Mouse (Mus musculus): ENCODE measurements around the gene Wdr78. TPM values are rescaled to one million over a fixed set of nuclear protein-coding genes. Genes with fewer than 3 reads are reported as not detected.

Wdr78 gene
- polyA plus RNA-seq, 1 experiment from 2014 or later = 4.6 TPM

GRCm38 (mm10) chr4:102990595-102991340 lies 123.6 kb downstream of the Wdr78 start:
- Histone ChIP-seq H3K27ac (no peak overlapping the region), H3K4me1 (replicated peaks) (no peaks in the 10 kb centered on the region), H3K4me3 (no peak overlapping the region), H3K27me3 (ENCODE audit: insufficient read depth, poor library complexity, severe bottlenecking) (no peaks in the 10 kb centered on the region), H3K36me3 (no peaks in the 10 kb centered on the region), H3K9me3 (no peaks in the 10 kb centered on the region)
- no peak for DNase-seq (ENCODE audit: low spot score)
- WGBS = 88% methylated on average over 11 of the region's 11 CpGs

GRCm38 (mm10) chr4:102990016-102990415 lies 124.3 kb downstream of the Wdr78 start:
- no peaks in the 10 kb centered on the region for H3K9me3 ChIP-seq
- no peaks in the 10 kb centered on the region for H3K27me3 ChIP-seq (ENCODE audit: insufficient read depth, poor library complexity, severe bottlenecking)
- WGBS = 77% methylated on average over 4 of the region's 4 CpGs
- H3K36me3 ChIP-seq = no peaks in the 10 kb centered on the region
- no peak for DNase-seq (ENCODE audit: low spot score)
- no peak overlapping the region for H3K4me3 ChIP-seq
- no peak overlapping the region for H3K27ac ChIP-seq
- H3K4me1 ChIP-seq (replicated peaks) = no peaks in the 10 kb centered on the region

- Histone ChIP-seq H3K36me3 (no peaks in the 10 kb centered on the region), H3K9me3 (no peaks in the 10 kb centered on the region), H3K4me3 (no peak overlapping the region), H3K27me3 (ENCODE audit: insufficient read depth, poor library complexity, severe bottlenecking) (no peaks in the 10 kb centered on the region), H3K27ac (no peak overlapping the region), H3K4me1 (replicated peaks) (no peaks in the 10 kb centered on the region)
- DNase-seq (ENCODE audit: low spot score) = no peak
- 74% methylated on average over 5 of the region's 5 CpGs for WGBS
These were observed 125.0 kb downstream of the Wdr78 start for GRCm38 (mm10) chr4:102989391-102989790.

GRCm38 (mm10) chr4:102988526-102988925 lies 125.8 kb downstream of the Wdr78 start:
- no peak overlapping the region for H3K27ac ChIP-seq
- no peak for DNase-seq (ENCODE audit: low spot score)
- no peaks in the 10 kb centered on the region for H3K9me3 ChIP-seq
- WGBS = 72% methylated on average over 6 of the region's 6 CpGs
- H3K4me1 ChIP-seq (replicated peaks) = no peaks in the 10 kb centered on the region
- no peaks in the 10 kb centered on the region for H3K36me3 ChIP-seq
- no peaks in the 10 kb centered on the region for H3K27me3 ChIP-seq (ENCODE audit: insufficient read depth, poor library complexity, severe bottlenecking)
- no peak overlapping the region for H3K4me3 ChIP-seq

Other genes with a start within 250 kb of the Wdr78 start
- 0.55 and 3.2 TPM in 2 replicates for gene Tctex1d1, start 135.9 kb downstream of the Wdr78 start, polyA plus RNA-seq (2016; fragmentation: Nextera tagmentation; extraction: Ambion mirVana)
- not detected in 2 replicates for gene Insl5, start 87.7 kb downstream of the Wdr78 start, polyA plus RNA-seq (2016; fragmentation: Nextera tagmentation; extraction: Ambion mirVana)
- gene Mier1, start 165 bp downstream of the Wdr78 start, polyA plus RNA-seq (2016; fragmentation: Nextera tagmentation; extraction: Ambion mirVana) = 29.6 and 34.8 TPM in 2 replicates
- 8.0 and 10.2 TPM in 2 replicates for gene Slc35d1, start 100.6 kb upstream of the Wdr78 start, polyA plus RNA-seq (2016; fragmentation: Nextera tagmentation; extraction: Ambion mirVana)
- not detected in 2 replicates for gene 4921539E11Rik, start 176.3 kb upstream of the Wdr78 start, polyA plus RNA-seq (2016; fragmentation: Nextera tagmentation; extraction: Ambion mirVana)
- gene Oma1, start 199.3 kb upstream of the Wdr78 start, polyA plus RNA-seq (2016; fragmentation: Nextera tagmentation; extraction: Ambion mirVana) = 14.0 and 16.8 TPM in 2 replicates

Measured in hindbrain, embryonic 10.5 days (tissue).